Mouse (Mus musculus) MEL (cell line): Measurements from ENCODE around the gene Chst3. TPM values are rescaled to one million over a fixed set of nuclear protein-coding genes. Genes with fewer than 3 reads are reported as not detected.

Experiments
- DNase-seq: peaks from one replicate; pipeline ENCODE4 v3.0.0; 2011; ENCODE audit warnings: low read depth, low spot score
- H3K27ac ChIP-seq: 2 replicates; pipeline ENCODE4 v1.5.1; 2012; ENCODE audit warnings: low read depth, mild to moderate bottlenecking, control low read depth, low read length, moderate library complexity; ENCODE audit not compliant: control insufficient read depth
- H3K27me3 ChIP-seq, 2 experiments: fragments of 150-350 bp in 1 of 2; sonication (generic) in 1 of 2; 2 replicates each; pipeline ENCODE4 v1.6.1; 2012; ENCODE audit warnings: low read length in 2 of 2, mild to moderate bottlenecking in 2 of 2, improper control_type of control experiment in 1 of 2, moderate library complexity in 1 of 2; ENCODE audit not compliant: insufficient read depth in 2 of 2, control insufficient read depth in 1 of 2
- H3K36me3 ChIP-seq, 2 experiments: 2 replicates each; pipeline ENCODE4 v1.6.1; 2012 to 2014; ENCODE audit warnings: low read length in 2 of 2, improper control_type of control experiment in 1 of 2, inconsistent platforms in 1 of 2, mild to moderate bottlenecking in 1 of 2; ENCODE audit not compliant: insufficient read depth in 2 of 2, control insufficient read depth in 1 of 2
- H3K4me1 ChIP-seq, 2 experiments: fragments of 150-350 bp in 1 of 2; sonication (generic) in 1 of 2; 2 replicates each; pipeline ENCODE4 v1.6.1; 2012; ENCODE audit warnings: low read length in 2 of 2, improper control_type of control experiment in 1 of 2, mild to moderate bottlenecking in 1 of 2; ENCODE audit not compliant: insufficient read depth in 2 of 2, control insufficient read depth in 1 of 2
- H3K4me3 ChIP-seq, 2 experiments: fragments of 150-350 bp in 1 of 2; sonication (generic) in 1 of 2; 2 replicates each; pipeline ENCODE4 v1.5.1; 2012; ENCODE audit warnings: low read depth in 2 of 2, low read length in 2 of 2, mild to moderate bottlenecking in 2 of 2, moderate library complexity in 2 of 2, control low read depth in 1 of 2, improper control_type of control experiment in 1 of 2; ENCODE audit not compliant: control insufficient read depth in 1 of 2, insufficient read depth in 1 of 2
- H3K79me2 ChIP-seq: 2 replicates; pipeline ENCODE4 v1.6.1; 2012; ENCODE audit warnings: mild to moderate bottlenecking, low read length, moderate library complexity; ENCODE audit not compliant: control insufficient read depth, poor library complexity, insufficient read depth
- H3K9ac ChIP-seq: 2 replicates; pipeline ENCODE4 v1.6.1; 2012; ENCODE audit warnings: low read depth, mild to moderate bottlenecking, control low read depth, low read length, moderate library complexity; ENCODE audit not compliant: control insufficient read depth, poor library complexity, severe bottlenecking
- H3K9me3 ChIP-seq: fragments of 150-350 bp; sonication (generic); replicated peaks from 2 replicates; pipeline ENCODE4 v1.6.1; 2012; ENCODE audit warnings: mild to moderate bottlenecking, low read length, improper control_type of control experiment, moderate library complexity; ENCODE audit not compliant: insufficient read depth
- BHLHE40 ChIP-seq: IDR thresholded peaks from 2 replicates; pipeline ENCODE4 v1.6.1; 2012; ENCODE audit warnings: low read depth, mild to moderate bottlenecking, inconsistent platforms, low read length, improper control_type of control experiment, borderline replicate concordance
- CHD1 ChIP-seq: IDR thresholded peaks from 2 replicates; pipeline ENCODE4 v1.6.1; 2012; ENCODE audit warnings: low read depth, mild to moderate bottlenecking, inconsistent platforms, low read length, improper control_type of control experiment
- CHD2 ChIP-seq: IDR thresholded peaks from 2 replicates; pipeline ENCODE4 v1.6.1; 2011; ENCODE audit warnings: low read length, improper control_type of control experiment
- EP300 ChIP-seq, 2 experiments: IDR thresholded peaks; 2 replicates each; pipeline ENCODE4 v1.6.1; 2011; ENCODE audit warnings: improper control_type of control experiment in 2 of 2, low read length in 2 of 2, low read depth in 1 of 2, mild to moderate bottlenecking in 1 of 2
- ETS1 ChIP-seq: IDR thresholded peaks from 2 replicates; pipeline ENCODE4 v1.6.1; 2012; ENCODE audit warnings: low read depth, mild to moderate bottlenecking, inconsistent platforms, low read length, improper control_type of control experiment, moderate library complexity
- GABPA ChIP-seq: IDR thresholded peaks from 2 replicates; pipeline ENCODE4 v1.6.1; 2012; ENCODE audit warnings: low read depth, mild to moderate bottlenecking, inconsistent platforms, low read length, improper control_type of control experiment, moderate library complexity
- GATA1 ChIP-seq: IDR thresholded peaks from 2 replicates; pipeline ENCODE4 v1.6.1; 2011; ENCODE audit warnings: low read depth, low read length, improper control_type of control experiment
- HCFC1 ChIP-seq: IDR thresholded peaks from 2 replicates; pipeline ENCODE4 v1.6.1; 2012; ENCODE audit warnings: low read depth, mild to moderate bottlenecking, inconsistent platforms, low read length, improper control_type of control experiment, moderate library complexity
- JUND ChIP-seq: IDR thresholded peaks from 2 replicates; pipeline ENCODE4 v1.6.1; 2011; ENCODE audit warnings: low read depth, mild to moderate bottlenecking, improper control_type of control experiment, low read length
- KAT2A ChIP-seq: conservative IDR thresholded peaks from 2 replicates; pipeline ENCODE4 v1.6.1; 2012; ENCODE audit warnings: low read depth, low read length, improper control_type of control experiment, inconsistent platforms
- MAFK ChIP-seq: IDR thresholded peaks from 2 replicates; pipeline ENCODE4 v1.6.1; 2011; ENCODE audit warnings: low read depth, mild to moderate bottlenecking, low read length, improper control_type of control experiment, borderline replicate concordance
- MAX ChIP-seq: IDR thresholded peaks from 2 replicates; pipeline ENCODE4 v1.6.1; 2011; ENCODE audit warnings: low read length, improper control_type of control experiment
- MAZ ChIP-seq: IDR thresholded peaks from 2 replicates; pipeline ENCODE4 v1.6.1; 2012; ENCODE audit warnings: low read depth, mild to moderate bottlenecking, inconsistent platforms, low read length, improper control_type of control experiment
- MXI1 ChIP-seq: IDR thresholded peaks from 2 replicates; pipeline ENCODE4 v1.6.1; 2011; ENCODE audit warnings: mild to moderate bottlenecking, low read depth, low read length, improper control_type of control experiment
- MYC ChIP-seq: IDR thresholded peaks from 2 replicates; pipeline ENCODE4 v1.6.1; 2011; ENCODE audit warnings: low read depth, mild to moderate bottlenecking, low read length, improper control_type of control experiment, moderate library complexity
- NELFE ChIP-seq: IDR thresholded peaks from 2 replicates; pipeline ENCODE4 v1.6.1; 2011; ENCODE audit warnings: low read depth, low read length, improper control_type of control experiment
- NRF1 ChIP-seq: IDR thresholded peaks from 2 replicates; pipeline ENCODE4 v1.6.1; 2014; ENCODE audit warnings: low read depth, mild to moderate bottlenecking, inconsistent platforms, low read length, improper control_type of control experiment, moderate library complexity; ENCODE audit not compliant: poor library complexity, insufficient read depth, severe bottlenecking
- POLR2A ChIP-seq, 2 experiments: IDR thresholded peaks; 2 replicates each; pipeline ENCODE4 v1.6.1; 2011 to 2012; ENCODE audit warnings: low read length in 2 of 2, mild to moderate bottlenecking in 2 of 2, control low read depth in 1 of 2, improper control_type of control experiment in 1 of 2, low read depth in 1 of 2, moderate library complexity in 1 of 2; ENCODE audit not compliant: control insufficient read depth in 1 of 2, insufficient read depth in 1 of 2, poor library complexity in 1 of 2
- POLR2AphosphoS2 ChIP-seq: IDR thresholded peaks from 2 replicates; pipeline ENCODE4 v1.6.1; 2011; ENCODE audit warnings: low read length, improper control_type of control experiment
- POLR2AphosphoS5 ChIP-seq: IDR thresholded peaks from 2 replicates; pipeline ENCODE4 v1.6.1; 2012; ENCODE audit warnings: low read depth, borderline replicate concordance, mild to moderate bottlenecking, inconsistent platforms, low read length, moderate library complexity, mixed read lengths
- RAD21 ChIP-seq: IDR thresholded peaks from 2 replicates; pipeline ENCODE4 v1.6.1; 2011; ENCODE audit warnings: mild to moderate bottlenecking, low read depth, low read length, improper control_type of control experiment
- SIN3A ChIP-seq: IDR thresholded peaks from 2 replicates; pipeline ENCODE4 v1.6.1; 2012; ENCODE audit warnings: low read length, improper control_type of control experiment, inconsistent platforms
- SMC3 ChIP-seq: IDR thresholded peaks from 2 replicates; pipeline ENCODE4 v1.6.1; 2011; ENCODE audit warnings: low read depth, low read length, improper control_type of control experiment
- TBP ChIP-seq: IDR thresholded peaks from 2 replicates; pipeline ENCODE4 v1.8.0; 2011; ENCODE audit warnings: low read depth, low read length, improper control_type of control experiment
- TCF12 ChIP-seq: IDR thresholded peaks from 2 replicates; pipeline ENCODE4 v1.6.1; 2014; ENCODE audit warnings: low read depth, mild to moderate bottlenecking, inconsistent platforms, low read length, improper control_type of control experiment, moderate library complexity
- USF1 ChIP-seq: IDR thresholded peaks from 2 replicates; pipeline ENCODE4 v1.6.1; 2014; ENCODE audit warnings: low read depth, mild to moderate bottlenecking, inconsistent platforms, low read length, improper control_type of control experiment, moderate library complexity
- ZKSCAN1 ChIP-seq: IDR thresholded peaks from 2 replicates; pipeline ENCODE4 v1.6.1; 2012; ENCODE audit warnings: low read depth, mild to moderate bottlenecking, inconsistent platforms, low read length, improper control_type of control experiment, moderate library complexity
- ZNF384 ChIP-seq: IDR thresholded peaks from 2 replicates; pipeline ENCODE4 v1.6.1; 2012; ENCODE audit warnings: low read depth, mild to moderate bottlenecking, inconsistent platforms, low read length, improper control_type of control experiment
- polyA plus RNA-seq, 2 experiments: library from polyadenylated mRNA; stranded (reverse) in 1 of 2; unstranded in 1 of 2; fragments of >175 nt in 1 of 2; fragments of >200 nt in 1 of 2; gene quantifications; 2 replicates each; pipeline versions ENCODE4 v1.2.1 to v1.2.4; 2012; ENCODE audit warnings: low replicate concordance in 2 of 2, low read depth in 1 of 2; ENCODE audit not compliant: insufficient read length in 2 of 2, insufficient read depth in 1 of 2, missing spikeins in 1 of 2
- total RNA-seq: library from RNA; depleted of rRNA; stranded (reverse); fragments of 300-350 nt; gene quantifications from 2 replicates; pipeline ENCODE4 v1.2.3, GENCODE M21; 2012

Gene Chst3
- total and polyA plus RNA-seq, 3 experiments: 0.08 TPM; not detected in 2

DNA sequence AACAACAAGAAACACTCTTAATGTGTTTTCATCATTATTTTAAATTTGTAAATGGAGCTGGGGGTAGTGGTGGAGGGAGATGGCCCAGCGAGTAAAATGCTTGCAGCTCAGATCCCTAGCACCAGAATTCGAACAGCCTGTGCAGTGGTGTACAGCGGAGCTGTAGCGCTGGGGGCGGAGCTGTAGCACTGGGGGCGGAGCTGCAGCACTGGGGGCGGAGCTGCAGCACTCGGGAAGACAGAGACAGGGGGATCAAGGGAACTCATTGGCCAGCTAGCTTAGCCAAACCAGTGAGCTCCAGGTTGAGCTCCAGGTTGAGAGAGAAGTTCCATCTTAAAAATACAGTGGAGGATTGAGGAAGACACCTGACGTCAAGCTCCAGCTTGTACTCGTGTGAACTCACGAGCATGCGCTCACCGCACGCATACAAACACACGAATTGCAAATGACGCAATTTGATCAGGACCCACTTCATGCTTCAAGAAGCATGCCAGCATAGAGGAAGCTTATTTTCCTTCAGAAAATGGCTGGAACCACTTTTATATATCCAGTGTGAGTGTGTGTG is 38.3 kb upstream of the Chst3 start:
- peaks cover 0 to 16% of the 10 kb centered on the region in 2 experiments; a peak in 2 of 4 replicates for H3K4me1 ChIP-seq
- H3K79me2 ChIP-seq: no peaks in the 10 kb centered on the region
- no peaks in the 10 kb centered on the region for H3K9me3 ChIP-seq
- TF ChIP-seq TBP (peak; percentile 93), MAZ (no peak), GABPA (no peak), POLR2A (IDR thresholded peaks at IDR 0.05; ENCODE audit: control insufficient read depth in 1 of 2, insufficient read depth in 1 of 2, low read depth in 1 of 2, low read length in 2 of 2, poor library complexity in 1 of 2) (0 out of 4 replicates have a peak, but pooled peaks of 1 of the 2 experiments have one; percentile 34), HCFC1 (no peak), MAFK (no peak), USF1 (no peak), TCF12 (no peak), POLR2AphosphoS2 (no peak), ETS1 (0 out of 2 replicates have a peak, but pooled peaks have one; percentile 22), KAT2A (no peak), GATA1 (no peak), CHD1 (no peak), MAX (peak; percentile 52; the same call in 1 of the 2 replicates), SIN3A (peak; percentile 32; the same call in 1 of the 2 replicates), RAD21 (no peak), ZNF384 (no peak), SMC3 (no peak), MXI1 (peak; percentile 36; the same call in 1 of the 2 replicates), BHLHE40 (no peak), POLR2AphosphoS5 (no peak), NRF1 (peak; percentile 67), NELFE (no peak), CHD2 (no peak), ZKSCAN1 (no peak), EP300 (IDR thresholded peaks at IDR 0.05; ENCODE audit: low read depth in 1 of 2, low read length in 2 of 2) (no peak), JUND (no peak), MYC (0 out of 2 replicates have a peak, but pooled peaks have one; percentile 34)
- H3K27ac ChIP-seq: peak overlapping the region; percentile 71
- H3K27me3 ChIP-seq: no peaks in the 10 kb centered on the region
- DNase-seq: peak; percentile 80
- peak overlapping the region; percentile 59 for H3K9ac ChIP-seq
- H3K36me3 ChIP-seq: peaks cover 0 to 8% of the 10 kb centered on the region in 2 experiments; a peak in 2 of 4 replicates
- peak overlapping the region; percentile 41 to 59 for H3K4me3 ChIP-seq
